Mouse (Mus musculus) midbrain, embryonic 15.5 days (tissue): Measurements from ENCODE around the gene Map10. TPM values are rescaled to one million over a fixed set of nuclear protein-coding genes. Genes with fewer than 3 reads are reported as not detected.
A peak's percentile ranks its signal among the peaks of the same experiment; 100 is the strongest.

Source experiments
- ATAC-seq: fragments of 200-750 bp; cut with Nextera tagmentation; replicated peaks from 2 replicates; pipeline ENCODE4 v1.8.0; 2017; ENCODE audit warnings: moderate TSS enrichment
- H3K27ac ChIP-seq: fragments of 300-500 bp; sonication (generic); 2 replicates; pipeline ENCODE4 v1.5.1; 2015; ENCODE audit warnings: mild to moderate bottlenecking, inconsistent platforms
- H3K27me3 ChIP-seq: fragments of 300-500 bp; sonication (generic); replicated peaks from 2 replicates; pipeline ENCODE4 v1.6.1; 2015; ENCODE audit warnings: inconsistent platforms
- H3K36me3 ChIP-seq: fragments of 300-500 bp; sonication (generic); replicated peaks from 2 replicates; pipeline ENCODE4 v1.6.1; 2015; ENCODE audit warnings: inconsistent platforms
- H3K4me1 ChIP-seq: fragments of 300-500 bp; sonication (generic); 2 replicates; pipeline ENCODE4 v1.6.1; 2015; ENCODE audit warnings: inconsistent platforms
- H3K4me2 ChIP-seq: fragments of 300-500 bp; sonication (generic); 2 replicates; pipeline ENCODE4 v1.6.1; 2015; ENCODE audit warnings: inconsistent platforms, mild to moderate bottlenecking, moderate library complexity
- H3K4me3 ChIP-seq: fragments of 300-500 bp; sonication (generic); 2 replicates; pipeline ENCODE4 v1.5.1; 2015; ENCODE audit warnings: mild to moderate bottlenecking, inconsistent platforms
- H3K9ac ChIP-seq: fragments of 300-500 bp; sonication (generic); 2 replicates; pipeline ENCODE4 v1.6.1; 2015; ENCODE audit warnings: mild to moderate bottlenecking, inconsistent platforms
- H3K9me3 ChIP-seq: fragments of 300-500 bp; sonication (generic); 2 replicates; pipeline ENCODE4 v1.6.1; 2016; ENCODE audit warnings: inconsistent platforms
- WGBS: fragments of 180-500 bp; shearing (Covaris S2); methylation state at CpG from one replicate; pipeline ENCODE4 v1.1.7; 2015; ENCODE audit warnings: mixed read lengths; 5-methylcytosine and 5-hydroxymethylcytosine counted together
- polyA plus RNA-seq: library from polyadenylated mRNA; unstranded; fragments of >200 nt; fragmentation: Nextera tagmentation; extraction: Ambion mirVana; gene quantifications from 2 replicates; pipeline ENCODE4 v1.2.1, GENCODE M21; 2015

The Map10 gene
- polyA plus RNA-seq, 1 experiment from 2014 or later: 9.3 TPM

GRCm38 (mm10) chr8:125658508-125658907 lies 11.1 kb upstream of the Map10 start:
- H3K4me3 ChIP-seq: no peak overlapping the region
- 28% methylated on average over 5 of the region's 5 CpGs for WGBS
- 0 out of 2 replicates have a peak, but pooled peaks cover 13% of the 10 kb centered on the region for H3K27me3 ChIP-seq
- no peak overlapping the region for H3K4me2 ChIP-seq
- no peak overlapping the region for H3K9ac ChIP-seq
- H3K36me3 ChIP-seq: no peaks in the 10 kb centered on the region
- H3K4me1 ChIP-seq: peaks cover 6% of the 10 kb centered on the region; the same call in 1 of the 2 replicates
- H3K9me3 ChIP-seq: no peaks in the 10 kb centered on the region
- H3K27ac ChIP-seq: no peak overlapping the region
- peak; percentile 73; the same call in 1 of the 2 replicates for ATAC-seq

GRCm38 (mm10) chr8:125658926-125659325 lies 10.7 kb upstream of the Map10 start:
- H3K4me2 ChIP-seq: no peak overlapping the region
- H3K9me3 ChIP-seq: no peaks in the 10 kb centered on the region
- H3K9ac ChIP-seq: no peak overlapping the region
- peaks cover 6% of the 10 kb centered on the region; the same call in 1 of the 2 replicates for H3K4me1 ChIP-seq
- H3K36me3 ChIP-seq: no peaks in the 10 kb centered on the region
- ATAC-seq: no peak
- H3K27me3 ChIP-seq: 0 out of 2 replicates have a peak, but pooled peaks cover 13% of the 10 kb centered on the region
- H3K27ac ChIP-seq: no peak overlapping the region
- no peak overlapping the region for H3K4me3 ChIP-seq
- WGBS: 55% methylated on average over 4 of the region's 4 CpGs

GRCm38 (mm10) chr8:125660397-125660796 lies 9.2 kb upstream of the Map10 start:
- Histone ChIP-seq H3K36me3 (no peaks in the 10 kb centered on the region), H3K9me3 (no peaks in the 10 kb centered on the region), H3K27ac (no peak overlapping the region), H3K4me3 (no peak overlapping the region), H3K4me2 (no peak overlapping the region), H3K9ac (no peak overlapping the region), H3K4me1 (peaks cover 8% of the 10 kb centered on the region), H3K27me3 (0 out of 2 replicates have a peak, but pooled peaks cover 13% of the 10 kb centered on the region)
- WGBS: 70% methylated on average over 6 of the region's 6 CpGs
- ATAC-seq: no peak

- H3K27ac ChIP-seq: no peak overlapping the region
- ATAC-seq: no peak
Measured at GRCm38 (mm10) chr8:125661958-125662668, 7.5 kb upstream of the Map10 start.

GRCm38 (mm10) chr8:125662669-125663048 lies 7.0 kb upstream of the Map10 start:
- Histone ChIP-seq H3K4me1 (peaks cover 19% of the 10 kb centered on the region), H3K36me3 (no peaks in the 10 kb centered on the region), H3K27me3 (0 out of 2 replicates have a peak, but pooled peaks cover 8% of the 10 kb centered on the region), H3K4me2 (no peak overlapping the region), H3K9ac (no peak overlapping the region), H3K27ac (no peak overlapping the region), H3K9me3 (no peaks in the 10 kb centered on the region), H3K4me3 (no peak overlapping the region)
- ATAC-seq: no peak
- 56% methylated on average over 6 of the region's 6 CpGs for WGBS

More at GRCm38 (mm10) chr8:125661958-125662668, 7.5 kb upstream of the Map10 start:
- WGBS: 92% methylated on average over 13 of the region's 13 CpGs
- Histone ChIP-seq H3K9me3 (no peaks in the 10 kb centered on the region), H3K4me3 (no peak overlapping the region), H3K9ac (no peak overlapping the region), H3K4me1 (peaks cover 19% of the 10 kb centered on the region), H3K4me2 (no peak overlapping the region), H3K27me3 (0 out of 2 replicates have a peak, but pooled peaks cover 12% of the 10 kb centered on the region), H3K36me3 (no peaks in the 10 kb centered on the region)

- H3K4me3 ChIP-seq: no peak overlapping the region
- H3K9me3 ChIP-seq: peaks cover under 1% of the 10 kb centered on the region; the same call in 1 of the 2 replicates
- H3K27ac ChIP-seq: no peak overlapping the region
- peaks cover 25% of the 10 kb centered on the region for H3K4me1 ChIP-seq
- no peak for ATAC-seq
- 36% methylated on average over 8 of the region's 8 CpGs for WGBS
- H3K4me2 ChIP-seq: no peak overlapping the region
- 0 out of 2 replicates have a peak, but pooled peaks cover 6% of the 10 kb centered on the region for H3K27me3 ChIP-seq
- H3K9ac ChIP-seq: no peak overlapping the region
- H3K36me3 ChIP-seq: no peaks in the 10 kb centered on the region
Measured at GRCm38 (mm10) chr8:125665183-125665875, 4.3 kb upstream of the Map10 start.

- no peak for ATAC-seq
- Histone ChIP-seq H3K27me3 (0 out of 2 replicates have a peak, but pooled peaks cover 3% of the 10 kb centered on the region), H3K4me2 (no peak overlapping the region), H3K36me3 (no peaks in the 10 kb centered on the region), H3K9ac (no peak overlapping the region), H3K4me1 (peaks cover 26% of the 10 kb centered on the region), H3K9me3 (peaks cover 5% of the 10 kb centered on the region; the same call in 1 of the 2 replicates), H3K4me3 (no peak overlapping the region), H3K27ac (no peak overlapping the region)
- 6% methylated on average over 2 of the region's 2 CpGs for WGBS
Measured at GRCm38 (mm10) chr8:125665876-125666186, 3.8 kb upstream of the Map10 start.

GRCm38 (mm10) chr8:125666201-125666600 lies 3.4 kb upstream of the Map10 start:
- Histone ChIP-seq H3K9me3 (peaks cover 9% of the 10 kb centered on the region; the same call in 1 of the 2 replicates), H3K4me1 (peaks cover 26% of the 10 kb centered on the region), H3K27ac (peak overlapping the region; percentile 39), H3K4me3 (no peak overlapping the region), H3K9ac (no peak overlapping the region), H3K36me3 (no peaks in the 10 kb centered on the region), H3K27me3 (0 out of 2 replicates have a peak, but pooled peaks cover 3% of the 10 kb centered on the region), H3K4me2 (no peak overlapping the region)
- 16% methylated on average over 5 of the region's 5 CpGs for WGBS
- ATAC-seq: no peak

GRCm38 (mm10) chr8:125667248-125667647 lies 2.4 kb upstream of the Map10 start:
- H3K9me3 ChIP-seq: peaks cover 15% of the 10 kb centered on the region; the same call in 1 of the 2 replicates
- 79% methylated on average over 2 of the region's 2 CpGs for WGBS

GRCm38 (mm10) chr8:125669159-125669699 lies 389 bp upstream of the Map10 start:
- 80% methylated on average over 14 of the region's 14 CpGs for WGBS
- Histone ChIP-seq H3K4me3 (peak overlapping the region; percentile 51), H3K4me1 (peaks cover 23% of the 10 kb centered on the region), H3K9me3 (peaks cover 15% of the 10 kb centered on the region; the same call in 1 of the 2 replicates), H3K36me3 (no peaks in the 10 kb centered on the region), H3K27me3 (no peaks in the 10 kb centered on the region), H3K9ac (no peak overlapping the region), H3K4me2 (peak overlapping the region; percentile 93), H3K27ac (peak overlapping the region; percentile 72; the same call in 1 of the 2 replicates)
- ATAC-seq: peak; percentile 41; the same call in 1 of the 2 replicates

More at GRCm38 (mm10) chr8:125667248-125667647, 2.4 kb upstream of the Map10 start:
- no peak overlapping the region for H3K4me2 ChIP-seq
- no peaks in the 10 kb centered on the region for H3K27me3 ChIP-seq
- no peaks in the 10 kb centered on the region for H3K36me3 ChIP-seq
- H3K4me3 ChIP-seq: no peak overlapping the region
- no peak overlapping the region for H3K9ac ChIP-seq
- no peak for ATAC-seq
- peaks cover 26% of the 10 kb centered on the region for H3K4me1 ChIP-seq
- no peak overlapping the region for H3K27ac ChIP-seq

- peak overlapping the region; percentile 72; the same call in 1 of the 2 replicates for H3K27ac ChIP-seq
- 92% methylated on average over 6 of the region's 6 CpGs for WGBS
- ATAC-seq: peak; percentile 9; the same call in 1 of the 2 replicates
Measured at GRCm38 (mm10) chr8:125670420-125670819, 802 bp downstream of the Map10 start.

GRCm38 (mm10) chr8:125670906-125671305 lies 1.3 kb downstream of the Map10 start:
- Histone ChIP-seq H3K36me3 (no peaks in the 10 kb centered on the region), H3K4me1 (peaks cover 16% of the 10 kb centered on the region), H3K9me3 (peaks cover 15% of the 10 kb centered on the region; the same call in 1 of the 2 replicates), H3K9ac (no peak overlapping the region), H3K4me2 (no peak overlapping the region), H3K4me3 (no peak overlapping the region), H3K27me3 (no peaks in the 10 kb centered on the region), H3K27ac (no peak overlapping the region)
- WGBS: 98% methylated on average over 9 of the region's 9 CpGs
- no peak for ATAC-seq

More at GRCm38 (mm10) chr8:125670420-125670819, 802 bp downstream of the Map10 start:
- peak overlapping the region; percentile 93 for H3K4me2 ChIP-seq
- peak overlapping the region; percentile 51 for H3K4me3 ChIP-seq
- no peaks in the 10 kb centered on the region for H3K36me3 ChIP-seq
- H3K27me3 ChIP-seq: no peaks in the 10 kb centered on the region
- peaks cover 21% of the 10 kb centered on the region for H3K4me1 ChIP-seq
- peak overlapping the region; percentile 57; the same call in 1 of the 2 replicates for H3K9ac ChIP-seq
- peaks cover 15% of the 10 kb centered on the region; the same call in 1 of the 2 replicates for H3K9me3 ChIP-seq
